Mouse (Mus musculus) embryo, embryonic 11 days (tissue): ENCODE results near the gene BC049715.

Experiments
- DNase-seq: peaks from one replicate; pipeline ENCODE4 v3.0.0-alpha.2; 2015

Gene BC049715

DNA sequence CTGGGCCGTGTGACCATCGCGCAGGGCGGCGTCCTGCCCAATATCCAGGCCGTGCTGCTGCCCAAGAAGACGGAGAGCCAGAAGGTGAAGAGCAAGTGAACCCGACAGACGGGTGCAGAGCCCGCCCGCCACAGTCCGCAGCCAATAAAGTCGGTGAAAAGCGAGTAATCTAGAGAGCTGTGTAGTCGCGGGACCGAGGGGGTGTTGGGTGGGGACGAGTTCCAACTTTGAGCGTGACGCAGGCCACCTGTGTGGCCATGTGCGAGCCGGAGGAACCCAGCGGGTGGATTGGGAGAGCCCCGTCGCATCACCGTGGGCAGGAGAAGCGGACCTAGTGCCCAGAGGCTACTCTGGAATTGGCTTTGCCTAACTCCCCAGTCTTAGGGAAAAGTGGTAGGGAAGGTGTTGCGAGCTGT lies 18.8 kb upstream of the BC049715 start:
- DNase-seq, result no peak

DNA sequence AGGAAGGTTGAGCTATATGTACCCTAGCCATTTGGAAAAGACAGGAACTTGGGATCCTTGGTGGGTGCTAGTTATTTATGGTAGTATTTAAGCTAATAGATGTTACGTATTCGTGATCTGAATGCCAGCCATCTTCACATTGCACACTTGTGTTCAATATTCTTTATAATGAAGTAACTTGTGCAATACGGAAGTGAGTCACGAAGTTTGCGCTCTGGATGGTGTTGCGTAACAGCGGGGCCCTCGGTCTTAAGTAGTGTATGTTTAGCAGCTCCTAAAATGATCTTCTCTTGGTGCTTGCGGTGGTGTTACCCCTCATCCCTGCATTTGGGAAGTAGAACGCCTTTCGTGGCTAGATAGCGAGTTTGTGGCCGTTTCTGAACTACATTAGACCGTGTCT lies 18.3 kb upstream of the BC049715 start:
- DNase-seq, result no peak

GRCm38 (mm10) chr6:136809673-136810072 lies 17.8 kb upstream of the BC049715 start:
- no peak for DNase-seq

DNA sequence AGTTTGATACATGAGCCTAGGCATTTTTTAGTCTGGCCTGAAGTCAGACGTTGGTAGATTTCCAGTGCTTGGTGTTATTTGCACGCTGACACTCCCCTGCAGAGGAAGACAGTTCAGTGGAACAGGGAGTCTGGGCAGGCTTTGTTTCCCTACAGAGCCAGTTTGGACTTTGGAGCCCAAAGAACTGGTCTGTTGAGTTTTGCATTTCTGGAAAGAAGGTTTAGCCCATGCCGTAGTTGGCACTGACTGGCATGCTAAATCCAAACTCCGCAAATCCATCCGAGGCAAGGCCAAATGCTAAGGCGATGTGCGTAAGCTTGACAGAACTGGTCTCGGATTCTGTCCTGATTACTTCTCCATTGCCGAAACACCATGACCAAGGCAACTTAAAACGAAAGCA lies 16.2 kb upstream of the BC049715 start:
- no peak for DNase-seq

DNA sequence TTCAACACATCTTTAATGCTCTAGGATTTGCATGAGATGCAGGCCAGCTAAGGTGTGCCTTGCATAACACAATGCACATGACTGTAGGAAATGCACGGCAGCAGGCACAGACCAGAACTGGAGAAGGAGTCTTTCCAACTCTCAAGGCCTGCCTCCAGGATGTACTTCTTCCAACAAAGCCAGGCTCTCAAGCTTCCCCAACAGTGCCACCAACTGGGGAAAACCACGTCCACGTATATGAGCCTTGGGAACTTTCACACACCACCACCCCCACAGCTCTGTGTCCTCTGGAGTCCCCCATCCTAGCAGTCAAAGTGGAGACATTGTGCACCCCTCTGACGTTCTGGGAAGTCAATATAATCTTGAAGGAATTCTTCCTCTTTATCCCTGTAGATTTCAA lies 14.3 kb upstream of the BC049715 start:
- peak; percentile 41 for DNase-seq

DNA sequence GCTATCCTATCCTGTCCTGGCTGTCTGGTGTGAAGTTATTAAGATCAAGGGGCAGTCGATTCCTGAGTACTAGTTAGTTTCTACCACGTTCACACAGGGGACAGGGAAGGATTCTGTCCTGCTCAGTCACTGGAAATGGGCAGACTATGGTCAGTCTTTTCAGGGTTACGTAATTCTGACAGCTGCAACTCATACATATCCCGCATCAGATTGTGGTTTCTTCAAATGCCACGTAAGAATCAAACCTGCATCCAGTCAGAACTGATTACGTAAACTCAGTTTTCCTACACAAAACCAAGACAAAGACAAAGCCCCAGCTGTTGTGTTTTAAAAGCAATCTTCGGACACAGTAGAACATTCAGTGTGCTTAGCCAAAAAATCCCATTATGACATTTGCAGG lies 12.0 kb upstream of the BC049715 start:
- no peak for DNase-seq

DNA sequence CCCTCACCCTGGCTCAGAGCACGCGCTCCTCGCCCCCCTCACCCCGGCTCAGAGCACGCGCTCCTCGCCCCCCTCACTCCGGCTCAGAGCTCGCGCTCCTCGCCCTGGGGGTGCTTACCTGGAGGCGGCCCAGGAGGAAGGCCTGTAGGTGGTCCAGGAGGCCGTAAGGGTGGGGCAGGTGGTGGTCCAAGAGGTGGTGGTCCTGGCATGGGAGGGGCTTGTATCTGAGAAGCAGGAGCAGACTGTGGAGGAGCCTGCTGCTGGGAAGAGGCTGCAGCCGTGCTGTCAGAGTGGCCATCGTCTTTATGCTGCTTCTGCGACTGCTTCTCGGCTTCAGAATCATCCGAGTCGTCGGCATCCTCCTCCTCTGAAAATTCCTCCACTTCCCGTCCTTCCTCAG lies 10.6 kb upstream of the BC049715 start:
- no peak for DNase-seq

GRCm38 (mm10) chr6:136817549-136817948 lies 9.9 kb upstream of the BC049715 start:
- no peak for DNase-seq

- DNase-seq, result no peak
Observed at GRCm38 (mm10) chr6:136820381-136820780, 7.0 kb upstream of the BC049715 start.

GRCm38 (mm10) chr6:136821086-136821485 lies 6.3 kb upstream of the BC049715 start:
- no peak for DNase-seq

GRCm38 (mm10) chr6:136824987-136825386 lies 2.4 kb upstream of the BC049715 start:
- no peak for DNase-seq

- no peak for DNase-seq
Observed at GRCm38 (mm10) chr6:136827116-136827515, 310 bp upstream of the BC049715 start.

DNA sequence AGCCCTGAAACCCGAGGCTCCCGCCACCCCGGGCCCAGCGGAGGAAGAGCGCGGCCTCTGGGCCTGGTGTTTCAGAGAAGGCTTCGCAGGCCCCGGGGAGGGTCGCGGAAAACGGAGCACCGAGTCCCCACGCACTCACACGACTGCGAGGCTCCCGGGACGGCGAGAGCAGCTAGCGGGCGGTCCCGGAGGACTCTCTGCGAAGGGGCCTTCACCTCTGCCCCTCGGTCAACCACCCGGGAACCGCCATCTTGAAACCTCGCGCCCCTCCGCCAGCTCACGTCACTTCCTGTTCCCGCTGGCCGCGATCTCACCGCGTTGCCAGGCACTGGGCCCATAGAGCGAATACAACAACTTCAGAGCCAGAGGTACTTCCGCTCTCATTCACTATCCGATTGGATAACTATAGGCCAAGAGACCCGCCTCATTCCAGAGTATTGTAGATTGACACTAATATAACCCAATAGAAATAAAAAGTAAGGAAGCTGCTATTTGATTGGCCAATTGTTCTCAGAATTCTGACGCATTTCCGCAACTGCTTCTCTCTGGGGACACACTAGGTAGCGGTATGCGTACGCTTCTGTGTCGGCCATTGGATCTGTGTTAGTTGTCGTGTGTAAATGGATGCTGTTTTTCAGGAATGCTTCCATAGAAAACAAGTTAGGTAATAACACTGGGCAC lies 595 bp downstream of the BC049715 start, which contains the start of gene Wbp11:
Gene Wbp11, minus strand, starts transcription at position 353 of the 681 bp plus-strand sequence.
- peak; percentile 96 for DNase-seq

- DNase-seq, result no peak
Observed at GRCm38 (mm10) chr6:136828681-136829080, 1.3 kb downstream of the BC049715 start.

DNA sequence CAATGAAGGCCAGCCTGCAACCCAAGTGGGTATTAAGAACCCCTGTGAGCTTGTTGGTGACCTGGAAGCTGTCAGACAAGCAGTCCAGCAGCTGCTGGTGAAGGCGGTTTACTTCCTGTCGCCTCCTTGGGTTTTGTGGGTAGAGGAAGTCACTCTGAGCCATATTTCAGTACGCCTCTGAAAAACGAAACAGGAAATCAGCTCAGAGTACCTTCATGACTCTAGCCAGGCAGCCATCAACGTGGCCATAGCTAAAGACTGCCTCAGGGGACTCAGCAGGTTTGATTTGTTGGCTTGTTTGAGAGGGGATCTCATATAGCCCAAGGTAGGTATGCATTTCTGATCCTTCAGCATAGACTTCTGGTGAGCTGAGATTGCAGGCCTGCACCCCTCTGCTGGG lies 4.3 kb downstream of the BC049715 start:
- no peak for DNase-seq

GRCm38 (mm10) chr6:136835352-136835751 lies 7.9 kb downstream of the BC049715 start, which contains the start of gene Smco3:
Gene Smco3 (minus strand): TSS chr6:136835452.
- DNase-seq, result no peak

DNA sequence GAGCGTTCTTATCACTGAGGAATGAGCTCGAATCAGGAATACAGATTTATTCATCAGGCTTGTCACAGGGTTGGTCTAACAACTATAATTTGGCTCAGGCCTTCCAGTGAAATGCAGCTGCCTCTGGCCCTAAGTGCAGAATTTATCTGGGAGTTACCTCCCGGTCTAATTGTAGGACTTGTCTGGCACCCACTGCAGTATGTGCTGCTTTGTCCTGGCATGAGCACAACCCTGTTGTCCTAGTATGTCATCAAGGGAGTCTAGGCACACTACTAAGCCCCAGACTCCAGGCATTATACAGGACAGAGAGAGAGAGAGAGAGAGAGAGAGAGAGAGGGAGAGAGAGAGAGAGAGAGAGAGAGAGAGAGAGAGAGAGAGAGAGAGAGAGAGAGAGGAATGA lies 9.9 kb downstream of the BC049715 start:
- no peak for DNase-seq

DNA sequence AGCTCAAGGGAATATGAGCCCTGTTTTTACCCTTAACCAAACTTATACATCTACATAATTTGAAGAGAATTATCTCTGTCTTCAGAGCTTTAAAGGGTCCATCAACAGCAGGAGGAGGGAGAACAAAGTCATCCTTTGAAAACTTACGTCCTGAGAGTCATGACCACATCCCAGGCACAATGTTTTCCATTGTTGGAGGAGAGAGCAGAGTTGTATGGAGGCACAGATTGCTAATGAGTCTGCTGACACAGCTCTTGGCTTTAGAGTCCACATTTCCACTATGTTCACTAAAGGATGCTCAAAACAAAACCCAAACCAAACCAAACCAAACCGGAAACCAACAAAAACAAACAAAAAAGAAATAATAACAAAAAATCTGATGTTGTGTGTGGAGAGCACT lies 17.5 kb downstream of the BC049715 start:
- DNase-seq, result no peak

GRCm38 (mm10) chr6:136845706-136846480 lies 18.5 kb downstream of the BC049715 start:
- no peak for DNase-seq

DNA sequence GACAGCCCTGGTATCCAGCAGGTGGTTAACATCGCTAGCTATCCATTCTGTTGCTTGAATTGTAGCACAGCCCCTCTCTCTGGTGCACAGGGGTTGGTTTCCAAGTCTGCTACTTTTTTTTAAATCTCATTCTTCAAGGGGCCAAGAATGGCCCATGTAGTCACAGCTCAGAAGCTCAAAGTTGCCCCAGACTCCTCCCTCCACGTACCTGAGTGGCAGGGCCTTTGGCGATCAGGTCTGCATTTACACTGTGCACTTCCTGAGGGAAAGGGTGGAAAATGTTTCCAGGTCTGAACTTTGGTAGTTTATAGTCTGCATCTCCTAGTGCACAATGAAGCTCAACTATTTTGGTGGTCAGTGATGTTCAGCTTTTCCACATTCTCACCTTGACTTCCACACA lies 19.8 kb downstream of the BC049715 start:
- no peak for DNase-seq

- peak; percentile 55 for DNase-seq
Observed at GRCm38 (mm10) chr6:136847790-136848189, 20.4 kb downstream of the BC049715 start.

DNA sequence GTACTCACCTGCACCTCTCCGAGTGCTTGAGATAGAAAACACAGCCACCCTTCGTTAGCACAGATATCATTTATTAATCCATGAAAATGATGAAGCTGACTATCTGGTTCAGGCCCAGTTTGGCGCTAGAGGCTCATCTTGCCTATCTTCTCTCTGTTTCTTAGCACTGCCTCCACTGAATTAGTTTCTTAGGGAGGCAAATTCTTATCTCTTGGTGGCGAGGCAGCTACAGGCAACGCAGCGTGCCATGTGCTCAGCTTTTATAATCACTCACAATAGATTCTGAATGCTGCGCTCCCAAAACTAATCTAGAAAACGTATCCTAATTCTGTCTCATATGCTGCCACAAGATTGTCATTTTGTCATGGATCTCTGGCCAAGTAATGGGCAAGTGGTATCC lies 21.0 kb downstream of the BC049715 start:
- no peak for DNase-seq

- DNase-seq, result no peak
Observed at GRCm38 (mm10) chr6:136848971-136849370, 21.5 kb downstream of the BC049715 start.

- no peak for DNase-seq
Observed at GRCm38 (mm10) chr6:136850267-136850666, 22.8 kb downstream of the BC049715 start.
